Mouse (Mus musculus) liver, embryonic 14.5 days (tissue): ENCODE measurements around the gene Map7d2. TPM values are rescaled to one million over a fixed set of nuclear protein-coding genes. Genes with fewer than 3 reads are reported as not detected.
"Not testable (repeated sequence)": the region's sequence is repeated elsewhere in the genome, so short reads cannot be mapped to it uniquely, and the experiment has no call there.

ENCODE experiments used
- ATAC-seq: fragments of 200-750 bp; cut with Nextera tagmentation; 2 replicates; pipeline ENCODE4 v1.8.0; 2017; ENCODE audit warnings: moderate number of reproducible peaks, mild to moderate bottlenecking, moderate library complexity; ENCODE audit not compliant: insufficient read depth
- DNase-seq, 3 experiments: peaks; one replicate each; pipeline ENCODE4 v3.0.0-alpha.2; 2012 to 2013; ENCODE audit warnings: low read depth in 3 of 3, low spot score in 3 of 3
- H3K27ac ChIP-seq: fragments of 300-500 bp; sonication (generic); 2 replicates; pipeline ENCODE4 v1.5.1; 2014; ENCODE audit warnings: moderate library complexity, mild to moderate bottlenecking, control low read depth, inconsistent platforms
- H3K27me3 ChIP-seq: fragments of 300-500 bp; sonication (generic); 2 replicates; pipeline ENCODE4 v1.6.1; 2014; ENCODE audit warnings: mild to moderate bottlenecking, low read length, moderate library complexity; ENCODE audit not compliant: control insufficient read depth, insufficient read depth
- H3K36me3 ChIP-seq: fragments of 300-500 bp; sonication (generic); replicated peaks from 2 replicates; pipeline ENCODE4 v1.6.1; 2014; ENCODE audit warnings: low read depth; ENCODE audit not compliant: control insufficient read depth, insufficient read depth
- H3K4me1 ChIP-seq, 2 experiments: fragments of 200-500 bp in 1 of 2; fragments of 300-500 bp in 1 of 2; sonication (generic) in 1 of 2; replicated peaks; 2 replicates each; pipeline ENCODE4 v1.6.1; 2012 to 2014; ENCODE audit warnings: antibody characterized with exemption in 1 of 2, inconsistent platforms in 1 of 2, low read length in 1 of 2; ENCODE audit not compliant: control insufficient read depth in 2 of 2, insufficient read depth in 2 of 2
- H3K4me2 ChIP-seq: fragments of 300-500 bp; sonication (generic); 2 replicates; pipeline ENCODE4 v1.6.1; 2014; ENCODE audit warnings: low read depth, mild to moderate bottlenecking, control low read depth, moderate library complexity
- H3K4me3 ChIP-seq, 2 experiments: fragments of 200-500 bp in 1 of 2; fragments of 300-500 bp in 1 of 2; sonication (generic) in 1 of 2; 2 replicates each; pipeline ENCODE4 v1.5.1; 2012 to 2014; ENCODE audit warnings: low read depth in 2 of 2, low read length in 2 of 2, mild to moderate bottlenecking in 2 of 2, control low read depth in 1 of 2, inconsistent platforms in 1 of 2, moderate library complexity in 1 of 2; ENCODE audit not compliant: insufficient read depth in 1 of 2
- H3K9ac ChIP-seq: fragments of 300-500 bp; sonication (generic); replicated peaks from 2 replicates; pipeline ENCODE4 v1.6.1; 2014; ENCODE audit warnings: mild to moderate bottlenecking, control low read depth, moderate library complexity
- H3K9me3 ChIP-seq: fragments of 300-500 bp; sonication (generic); 2 replicates; pipeline ENCODE4 v1.6.1; 2016; ENCODE audit warnings: low read length, mixed read lengths; ENCODE audit not compliant: control insufficient read depth
- CTCF ChIP-seq: IDR thresholded peaks from 2 replicates; pipeline ENCODE4 v1.5.1; 2016; ENCODE audit warnings: antibody characterized with exemption, low read depth, control low read depth
- EP300 ChIP-seq: IDR thresholded peaks from 2 replicates; pipeline ENCODE4 v1.6.1; 2016; ENCODE audit warnings: antibody characterized with exemption, low read depth
- WGBS: fragments of 180-500 bp; shearing (Covaris S2); extraction: QIAGEN DNeasy Blood & Tissue Kit; methylation state at CpG from one replicate; pipeline ENCODE4 v1.1.7; 2014; ENCODE audit not compliant: insufficient replicate concordance; 5-methylcytosine and 5-hydroxymethylcytosine counted together
- polyA plus RNA-seq, 2 experiments: library from polyadenylated mRNA; depleted of rRNA in 1 of 2; stranded (reverse) in 1 of 2; unstranded in 1 of 2; fragments of >200 nt; fragmentation: Nextera tagmentation in 1 of 2; extraction: Ambion mirVana in 1 of 2; gene quantifications; 2 replicates each; pipeline versions ENCODE4 v1.2.1 to v1.2.3; 2012 to 2014

The Map7d2 gene
- polyA plus RNA-seq, 2 experiments = not detected

- DNase-seq (no peak), ATAC-seq (peak; percentile 37; the same call in 1 of the 2 replicates)
- no peak overlapping the region for H3K9ac ChIP-seq
- no peak for TF ChIP-seq EP300
- no peak for TF ChIP-seq CTCF
- H3K4me1 ChIP-seq = no peaks in the 10 kb centered on the region
- no peak overlapping the region for H3K4me3 ChIP-seq
- H3K4me2 ChIP-seq = no peak overlapping the region
- H3K36me3 ChIP-seq = peaks cover 10% of the 10 kb centered on the region
- H3K27ac ChIP-seq = no peak overlapping the region
- H3K27me3 ChIP-seq = no peaks in the 10 kb centered on the region
- no peaks in the 10 kb centered on the region for H3K9me3 ChIP-seq
- 41% methylated on average over 6 of the region's 6 CpGs for WGBS
Observed at GRCm38 (mm10) chrX:159390347-159390962, 23.9 kb upstream of the Map7d2 start.

GRCm38 (mm10) chrX:159391239-159391638 lies 23.1 kb upstream of the Map7d2 start:
- Histone ChIP-seq H3K4me3 (no peak overlapping the region), H3K9me3 (no peaks in the 10 kb centered on the region), H3K27me3 (no peaks in the 10 kb centered on the region), H3K9ac (no peak overlapping the region), H3K27ac (no peak overlapping the region), H3K4me1 (no peaks in the 10 kb centered on the region), H3K4me2 (no peak overlapping the region), H3K36me3 (peaks cover 3% of the 10 kb centered on the region; the same call in 1 of the 2 replicates)
- WGBS = 52% methylated on average over 3 of the region's 3 CpGs
- ATAC-seq (no peak), DNase-seq (no peak)
- TF ChIP-seq EP300 = no peak
- TF ChIP-seq CTCF = no peak

DNA sequence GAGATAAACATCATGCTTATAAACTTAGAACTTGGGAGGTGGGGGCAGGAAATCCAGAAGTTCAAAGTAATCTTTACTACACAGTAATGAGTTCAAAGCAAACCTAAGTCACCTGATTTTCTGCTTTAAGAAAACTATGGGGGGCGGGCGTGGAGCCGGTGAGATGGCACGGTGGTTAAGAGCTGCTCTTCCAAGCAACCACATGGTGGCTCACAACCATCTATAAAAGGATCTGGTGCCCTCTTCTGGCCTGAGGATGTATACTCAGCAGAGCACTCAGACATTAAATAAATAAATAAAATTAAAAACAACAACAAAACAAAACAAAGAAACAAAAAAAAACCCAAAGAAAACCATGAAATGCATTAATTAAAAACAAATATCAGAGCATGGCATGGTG lies 5.1 kb upstream of the Map7d2 start:
- no peaks in the 10 kb centered on the region for H3K9me3 ChIP-seq
- H3K4me2 ChIP-seq = no peak overlapping the region
- no peaks in the 10 kb centered on the region for H3K4me1 ChIP-seq
- no peak overlapping the region for H3K4me3 ChIP-seq
- 7% methylated on average over 4 of the region's 4 CpGs for WGBS
- H3K27me3 ChIP-seq = peaks cover 8% of the 10 kb centered on the region
- no peak overlapping the region for H3K9ac ChIP-seq
- H3K27ac ChIP-seq = no peak overlapping the region
- peak in 2 of 3 experiments; percentile 3 to 4 for DNase-seq
- ATAC-seq = no peak
- TF ChIP-seq EP300 (no peak), CTCF (peak; percentile 58)
- no peaks in the 10 kb centered on the region for H3K36me3 ChIP-seq

- H3K4me1 ChIP-seq = no peaks in the 10 kb centered on the region
- H3K4me2 ChIP-seq = peak overlapping the region; percentile 65
- ATAC-seq (no peak), DNase-seq (no peak)
- no peak for TF ChIP-seq CTCF
- no peak for TF ChIP-seq EP300
- H3K9me3 ChIP-seq = no peaks in the 10 kb centered on the region
- H3K27me3 ChIP-seq = peaks cover 34% of the 10 kb centered on the region
- H3K36me3 ChIP-seq = no peaks in the 10 kb centered on the region
- H3K9ac ChIP-seq = no peak overlapping the region
- 15% methylated on average over 60 of the region's 65 CpGs for WGBS
- H3K27ac ChIP-seq = no peak overlapping the region
- peak overlapping the region; percentile 17 to 48 for H3K4me3 ChIP-seq
Observed at GRCm38 (mm10) chrX:159414829-159415673, 679 bp downstream of the Map7d2 start.

GRCm38 (mm10) chrX:159430507-159430906 lies 16.1 kb downstream of the Map7d2 start:
- DNase-seq, H3K9me3 ChIP-seq, ATAC-seq, H3K9ac ChIP-seq, H3K4me2 ChIP-seq, H3K27me3 ChIP-seq, H3K27ac ChIP-seq, H3K4me3 ChIP-seq, H3K36me3 ChIP-seq, H3K4me1 ChIP-seq: not testable (repeated sequence)
- 62% methylated on average over 3 of the region's 3 CpGs for WGBS
